Mouse (Mus musculus): ENCODE results near the gene Fam45a. TPM values are rescaled to one million over a fixed set of nuclear protein-coding genes. Genes with fewer than 3 reads are reported as not detected.

Fam45a gene
- polyA plus RNA-seq (2015; fragmentation: Nextera tagmentation; extraction: Ambion mirVana): 26.0 and 29.2 TPM in 2 replicates

- 2% methylated on average over 43 of the region's 45 CpGs for WGBS
These were observed at the start of gene Fam45a for GRCm38 (mm10) chr19:60811098-60812035. Fam45a (plus strand) TSS chr19:60811585.

GRCm38 (mm10) chr19:60773366-60773765 is 38.0 kb upstream of the Fam45a start:
- Histone ChIP-seq H3K4me2 (replicated peaks; ENCODE audit: low read depth) (no peak overlapping the region), H3K4me3 (ENCODE audit: low read depth, low read length) (no peak overlapping the region), H3K9ac (ENCODE audit: low read depth, low read length) (no peak overlapping the region), H3K27me3 (replicated peaks; ENCODE audit: control insufficient read depth, insufficient read depth, low read length) (no peaks in the 10 kb centered on the region), H3K4me1 (replicated peaks; ENCODE audit: control insufficient read depth, insufficient read depth, low read length) (no peaks in the 10 kb centered on the region), H3K27ac (ENCODE audit: low read depth, low read length) (no peak overlapping the region), H3K36me3 (ENCODE audit: control insufficient read depth, insufficient read depth) (peaks cover 76% of the 10 kb centered on the region), H3K9me3 (ENCODE audit: control insufficient read depth) (no peaks in the 10 kb centered on the region)
- TF ChIP-seq CTCF (IDR thresholded peaks at IDR 0.05; ENCODE audit: low read depth): no peak
- no peak for ATAC-seq
- WGBS: 75% methylated on average over 6 of the region's 6 CpGs

More at GRCm38 (mm10) chr19:60811098-60812035, at the start of gene Fam45a:
- Histone ChIP-seq H3K9ac (ENCODE audit: low read depth, low read length) (peak within 1 kb of the TSS; percentile 73), H3K4me3 (ENCODE audit: low read depth, low read length) (peak within 1 kb of the TSS; percentile 73), H3K4me2 (replicated peaks; ENCODE audit: low read depth) (peak within 1 kb of the TSS; percentile 69), H3K27me3 (replicated peaks; ENCODE audit: control insufficient read depth, insufficient read depth, low read length) (no peaks in the 10 kb centered on the region), H3K36me3 (ENCODE audit: control insufficient read depth, insufficient read depth) (0 out of 2 replicates have a peak, but pooled peaks cover 9% of the 10 kb centered on the region), H3K9me3 (ENCODE audit: control insufficient read depth) (no peaks in the 10 kb centered on the region), H3K4me1 (replicated peaks; ENCODE audit: control insufficient read depth, insufficient read depth, low read length) (0 out of 2 replicates have a peak, but pooled peaks cover 3% of the 10 kb centered on the region), H3K27ac (ENCODE audit: low read depth, low read length) (peak within 1 kb of the TSS; percentile 72)
- TF ChIP-seq CTCF (IDR thresholded peaks at IDR 0.05; ENCODE audit: low read depth): peak; percentile 97
- ATAC-seq: peak; percentile 100

GRCm38 (mm10) chr19:60782034-60782433 is 29.4 kb upstream of the Fam45a start:
- H3K27me3 ChIP-seq (replicated peaks; ENCODE audit: control insufficient read depth, insufficient read depth, low read length): no peaks in the 10 kb centered on the region
- H3K9me3 ChIP-seq (ENCODE audit: control insufficient read depth): no peaks in the 10 kb centered on the region
- no peak overlapping the region for H3K4me2 ChIP-seq (replicated peaks; ENCODE audit: low read depth)
- peaks cover 22% of the 10 kb centered on the region for H3K36me3 ChIP-seq (ENCODE audit: control insufficient read depth, insufficient read depth)
- TF ChIP-seq CTCF (IDR thresholded peaks at IDR 0.05; ENCODE audit: low read depth): no peak
- H3K4me3 ChIP-seq (ENCODE audit: low read depth, low read length): no peak overlapping the region
- WGBS: 77% methylated on average over 3 of the region's 3 CpGs
- H3K27ac ChIP-seq (ENCODE audit: low read depth, low read length): no peak overlapping the region
- no peak overlapping the region for H3K9ac ChIP-seq (ENCODE audit: low read depth, low read length)
- 0 out of 2 replicates have a peak, but pooled peaks cover 3% of the 10 kb centered on the region for H3K4me1 ChIP-seq (replicated peaks; ENCODE audit: control insufficient read depth, insufficient read depth, low read length)
- ATAC-seq: no peak

- H3K9me3 ChIP-seq (ENCODE audit: control insufficient read depth): no peaks in the 10 kb centered on the region
- ATAC-seq: no peak
- WGBS: 29% methylated on average over 1 of the region's 1 CpGs
- no peak overlapping the region for H3K4me3 ChIP-seq (ENCODE audit: low read depth, low read length)
- 0 out of 2 replicates have a peak, but pooled peaks cover 3% of the 10 kb centered on the region for H3K4me1 ChIP-seq (replicated peaks; ENCODE audit: control insufficient read depth, insufficient read depth, low read length)
- no peak overlapping the region for H3K9ac ChIP-seq (ENCODE audit: low read depth, low read length)
- peaks cover 6% of the 10 kb centered on the region for H3K36me3 ChIP-seq (ENCODE audit: control insufficient read depth, insufficient read depth)
- H3K4me2 ChIP-seq (replicated peaks; ENCODE audit: low read depth): no peak overlapping the region
- H3K27me3 ChIP-seq (replicated peaks; ENCODE audit: control insufficient read depth, insufficient read depth, low read length): no peaks in the 10 kb centered on the region
- TF ChIP-seq CTCF (IDR thresholded peaks at IDR 0.05; ENCODE audit: low read depth): no peak
- H3K27ac ChIP-seq (ENCODE audit: low read depth, low read length): no peak overlapping the region
These were observed 26.7 kb upstream of the Fam45a start for GRCm38 (mm10) chr19:60784712-60785111.

GRCm38 (mm10) chr19:60787465-60788150 is 23.8 kb upstream of the Fam45a start:
- no peaks in the 10 kb centered on the region for H3K36me3 ChIP-seq (ENCODE audit: control insufficient read depth, insufficient read depth)
- H3K9ac ChIP-seq (ENCODE audit: low read depth, low read length): no peak overlapping the region
- WGBS: 18% methylated on average over 2 of the region's 2 CpGs
- no peak for TF ChIP-seq CTCF (IDR thresholded peaks at IDR 0.05; ENCODE audit: low read depth)
- no peaks in the 10 kb centered on the region for H3K27me3 ChIP-seq (replicated peaks; ENCODE audit: control insufficient read depth, insufficient read depth, low read length)
- no peaks in the 10 kb centered on the region for H3K9me3 ChIP-seq (ENCODE audit: control insufficient read depth)
- ATAC-seq: no peak
- 0 out of 2 replicates have a peak, but pooled peaks cover 3% of the 10 kb centered on the region for H3K4me1 ChIP-seq (replicated peaks; ENCODE audit: control insufficient read depth, insufficient read depth, low read length)
- no peak overlapping the region for H3K4me3 ChIP-seq (ENCODE audit: low read depth, low read length)
- H3K27ac ChIP-seq (ENCODE audit: low read depth, low read length): no peak overlapping the region
- H3K4me2 ChIP-seq (replicated peaks; ENCODE audit: low read depth): peak overlapping the region; percentile 71; the same call in 1 of the 2 replicates
